Mouse (Mus musculus) kidney, postnatal 0 days (tissue): ENCODE results near the gene Mcpt4. TPM values are rescaled to one million over a fixed set of nuclear protein-coding genes. Genes with fewer than 3 reads are reported as not detected.
"Not testable (repeated sequence)": the region's sequence is repeated elsewhere in the genome, so short reads cannot be mapped to it uniquely, and the experiment has no call there.

Source experiments
- ATAC-seq: fragments of 200-750 bp; cut with Nextera tagmentation; replicated peaks from 2 replicates; pipeline ENCODE4 v1.8.0; 2017; ENCODE audit warnings: low read depth, moderate number of reproducible peaks, moderate TSS enrichment, moderate library complexity; ENCODE audit not compliant: low FRiP score
- DNase-seq: peaks from one replicate; pipeline ENCODE4 v3.0.0-alpha.2; 2016; ENCODE audit warnings: low spot score
- H3K27ac ChIP-seq: fragments of 300-500 bp; sonication (generic); 2 replicates; pipeline ENCODE4 v1.5.1; 2014; ENCODE audit warnings: mild to moderate bottlenecking
- H3K27me3 ChIP-seq: fragments of 300-500 bp; sonication (generic); 2 replicates; pipeline ENCODE4 v1.6.1; 2014; ENCODE audit warnings: low read length, mixed read lengths; ENCODE audit not compliant: insufficient read depth
- H3K36me3 ChIP-seq: fragments of 300-500 bp; sonication (generic); 2 replicates; pipeline ENCODE4 v1.6.1; 2014; ENCODE audit warnings: low read length, mixed read lengths; ENCODE audit not compliant: insufficient read depth
- H3K4me1 ChIP-seq: fragments of 300-500 bp; sonication (generic); replicated peaks from 2 replicates; pipeline ENCODE4 v1.6.1; 2014; ENCODE audit warnings: antibody characterized with exemption, low read length, mixed read lengths; ENCODE audit not compliant: insufficient read depth
- H3K4me2 ChIP-seq: fragments of 300-500 bp; sonication (generic); 2 replicates; pipeline ENCODE4 v1.6.1; 2014; ENCODE audit warnings: mild to moderate bottlenecking, low read length, moderate library complexity, mixed read lengths
- H3K4me3 ChIP-seq: fragments of 300-500 bp; sonication (generic); replicated peaks from 2 replicates; pipeline ENCODE4 v1.5.1; 2014; ENCODE audit warnings: low read depth, low read length
- H3K9ac ChIP-seq: fragments of 300-500 bp; sonication (generic); 2 replicates; pipeline ENCODE4 v1.6.1; 2014; ENCODE audit warnings: low read depth, low read length
- H3K9me3 ChIP-seq: fragments of 300-500 bp; sonication (generic); replicated peaks from 2 replicates; pipeline ENCODE4 v1.6.1; 2016; ENCODE audit warnings: low read length, inconsistent platforms, mixed read lengths
- CTCF ChIP-seq: IDR thresholded peaks from 2 replicates; pipeline ENCODE4 v1.5.1; 2016; ENCODE audit warnings: antibody characterized with exemption, low read depth, mild to moderate bottlenecking, moderate library complexity
- WGBS: fragments of 180-500 bp; shearing (Covaris S2); extraction: QIAGEN DNeasy Blood & Tissue Kit; methylation state at CpG from one replicate; pipeline ENCODE4 v1.1.7; 2014; 5-methylcytosine and 5-hydroxymethylcytosine counted together
- microRNA-seq: library from miRNA; unstranded; fragments of <30 nt; microRNA quantifications from one replicate; pipeline ENCODE4, GENCODE M21; 2016
- polyA plus RNA-seq: library from polyadenylated mRNA; unstranded; fragments of >200 nt; fragmentation: Nextera tagmentation; extraction: Ambion mirVana; gene quantifications from 2 replicates; pipeline ENCODE4 v1.2.1, GENCODE M21; 2015

Mcpt4 gene
- polyA plus RNA-seq, 1 experiment from 2014 or later, result 0.24 TPM

GRCm38 (mm10) chr14:56034433-56034832 is 27.7 kb downstream of the Mcpt4 start:
- Histone ChIP-seq H3K4me3 (no peak overlapping the region), H3K4me1 (no peaks in the 10 kb centered on the region), H3K27ac (no peak overlapping the region), H3K27me3 (no peaks in the 10 kb centered on the region), H3K4me2 (no peak overlapping the region), H3K36me3 (no peaks in the 10 kb centered on the region), H3K9ac (no peak overlapping the region), H3K9me3 (no peaks in the 10 kb centered on the region)
- WGBS, result 49% methylated on average over 2 of the region's 2 CpGs
- DNase-seq (no peak), ATAC-seq (no peak)
- TF ChIP-seq CTCF, result no peak

DNA sequence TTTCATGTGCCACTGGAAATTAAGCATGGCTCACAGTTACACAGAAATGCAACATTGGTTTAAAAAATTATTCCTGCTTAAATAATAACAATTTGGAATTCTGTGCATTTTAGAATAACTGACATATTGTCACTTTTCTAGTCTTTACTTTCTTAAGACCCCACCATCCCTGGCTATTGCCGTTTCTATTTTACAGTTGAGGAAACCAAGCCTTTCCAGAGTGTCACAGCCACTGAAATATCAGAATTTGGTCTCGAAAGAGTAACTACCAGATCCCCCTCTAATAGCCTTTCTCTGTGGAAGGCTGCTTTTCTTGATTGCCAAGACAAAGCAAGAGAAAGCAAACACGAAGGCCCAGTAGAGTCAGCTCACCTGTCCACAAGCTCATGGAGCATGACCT is 31.7 kb downstream of the Mcpt4 start, which contains the start of gene Mcpt9:
Gene Mcpt9 (minus strand): TSS at position 101 of the 400 bp plus-strand sequence.
- not testable (repeated sequence) for H3K36me3 ChIP-seq, H3K4me1 ChIP-seq, H3K9ac ChIP-seq, DNase-seq, H3K4me3 ChIP-seq, H3K27ac ChIP-seq, H3K9me3 ChIP-seq, H3K27me3 ChIP-seq, H3K4me2 ChIP-seq, ATAC-seq
- 72% methylated on average over 3 of the region's 3 CpGs for WGBS

- H3K36me3 ChIP-seq, H3K9me3 ChIP-seq, H3K4me3 ChIP-seq, H3K9ac ChIP-seq, DNase-seq, H3K27ac ChIP-seq, H3K27me3 ChIP-seq, ATAC-seq, H3K4me2 ChIP-seq, H3K4me1 ChIP-seq: not testable (repeated sequence)
- WGBS, result 78% methylated on average over 3 of the region's 4 CpGs
Observed at GRCm38 (mm10) chr14:56021305-56021704, 40.8 kb downstream of the Mcpt4 start.

DNA sequence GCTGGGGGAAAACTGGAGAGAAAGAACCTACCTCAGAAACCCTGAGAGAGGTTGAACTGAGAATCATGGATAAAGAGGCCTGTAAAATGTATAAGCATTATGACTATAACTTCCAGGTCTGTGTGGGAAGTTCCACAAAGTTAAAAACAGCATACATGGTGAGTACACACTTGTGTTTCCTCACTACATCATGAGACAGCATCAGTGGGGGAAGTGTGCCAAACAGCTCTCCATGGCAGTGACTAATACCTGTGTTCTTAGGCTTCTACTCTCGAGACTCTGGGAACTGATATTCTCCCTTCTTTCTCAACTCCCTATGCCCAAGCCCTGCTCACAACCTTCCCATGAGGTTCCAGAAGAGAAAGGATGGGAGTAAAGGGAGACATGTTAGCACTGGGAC is 42.7 kb downstream of the Mcpt4 start:
- H3K4me1 ChIP-seq, result no peaks in the 10 kb centered on the region
- no peak for DNase-seq
- no peaks in the 10 kb centered on the region for H3K36me3 ChIP-seq
- no peak overlapping the region for H3K4me3 ChIP-seq
- H3K9me3 ChIP-seq, result no peaks in the 10 kb centered on the region
- H3K9ac ChIP-seq, result no peak overlapping the region
- H3K27me3 ChIP-seq, result no peaks in the 10 kb centered on the region
- no peak for TF ChIP-seq CTCF
- H3K27ac ChIP-seq, result no peak overlapping the region
- H3K4me2 ChIP-seq, result no peak overlapping the region
- WGBS, result 48% methylated on average over 1 of the region's 1 CpGs
- ATAC-seq, result no peak

GRCm38 (mm10) chr14:56017671-56018070 is 44.4 kb downstream of the Mcpt4 start, which contains the start of gene Mcpt1:
Gene Mcpt1, plus strand, starts transcription at chr14:56017971.
- H3K4me1 ChIP-seq, H3K36me3 ChIP-seq, H3K9ac ChIP-seq, H3K27me3 ChIP-seq, H3K4me2 ChIP-seq, H3K4me3 ChIP-seq, ATAC-seq, DNase-seq, H3K9me3 ChIP-seq, H3K27ac ChIP-seq: not testable (repeated sequence)
- WGBS, result 70% methylated on average over 3 of the region's 3 CpGs

- H3K9ac ChIP-seq, result no peak overlapping the region
- H3K4me2 ChIP-seq, result no peak overlapping the region
- H3K36me3 ChIP-seq, result no peaks in the 10 kb centered on the region
- no peak overlapping the region for H3K4me3 ChIP-seq
- 94% methylated on average over 2 of the region's 2 CpGs for WGBS
- H3K27ac ChIP-seq, result no peak overlapping the region
- H3K4me1 ChIP-seq, result no peaks in the 10 kb centered on the region
- no peaks in the 10 kb centered on the region for H3K27me3 ChIP-seq
- no peaks in the 10 kb centered on the region for H3K9me3 ChIP-seq
- ATAC-seq, result no peak
- TF ChIP-seq CTCF, result no peak
- no peak for DNase-seq
Observed at GRCm38 (mm10) chr14:56013924-56014323, 48.2 kb downstream of the Mcpt4 start.

DNA sequence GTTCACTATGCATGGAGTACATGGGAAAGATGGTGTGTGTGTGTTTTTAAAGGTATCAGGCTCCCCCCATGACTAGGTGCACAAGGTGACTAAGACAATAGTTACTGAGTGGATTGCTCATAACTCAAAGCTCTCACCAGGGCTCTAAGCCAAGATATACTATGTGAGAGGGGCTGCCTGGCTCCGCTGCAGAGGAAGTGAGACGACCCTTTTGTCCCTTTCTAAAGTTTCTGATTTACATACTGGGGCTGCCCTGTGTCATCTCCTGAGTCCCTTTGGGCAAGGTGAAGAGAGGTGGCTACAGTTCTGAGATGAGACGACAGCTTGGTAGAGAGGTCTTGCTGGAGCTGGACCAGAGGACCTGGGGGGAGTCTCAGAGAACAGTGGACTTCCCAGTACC is 49.0 kb downstream of the Mcpt4 start:
- Histone ChIP-seq H3K4me2 (no peak overlapping the region), H3K9me3 (no peaks in the 10 kb centered on the region), H3K4me1 (no peaks in the 10 kb centered on the region), H3K36me3 (no peaks in the 10 kb centered on the region), H3K9ac (no peak overlapping the region), H3K27me3 (no peaks in the 10 kb centered on the region), H3K4me3 (no peak overlapping the region), H3K27ac (no peak overlapping the region)
- TF ChIP-seq CTCF, result no peak
- no peak for DNase-seq
- 35% methylated on average over 3 of the region's 3 CpGs for WGBS
- ATAC-seq, result no peak

Small RNAs within 50 kb of the gene (microRNA-seq; reads per million reads assigned to microRNA genes)
- gene Mir6949, result not detected

Other genes with a start within 250 kb of the Mcpt4 start
- gene Nfatc4, start 239.2 kb downstream of the Mcpt4 start, polyA plus RNA-seq, result 16.8 and 19.7 TPM in 2 replicates
- gene Nynrin, start 208.3 kb downstream of the Mcpt4 start, polyA plus RNA-seq, result 8.4 and 8.9 TPM in 2 replicates
- 0.20 and 0.28 TPM in 2 replicates for gene Cbln3, start 177.9 kb downstream of the Mcpt4 start, polyA plus RNA-seq
- gene Khnyn, start 177.4 kb downstream of the Mcpt4 start, polyA plus RNA-seq, result 8.1 and 9.8 TPM in 2 replicates
- 85.3 and 86.0 TPM in 2 replicates for gene Sdr39u1, start 162.0 kb downstream of the Mcpt4 start, polyA plus RNA-seq
- gene Cma1, start 117.6 kb downstream of the Mcpt4 start, polyA plus RNA-seq, result 1.8 and 5.8 TPM in 2 replicates
- gene Cma2, start 111.3 kb downstream of the Mcpt4 start, polyA plus RNA-seq, result not detected in 2 replicates
- gene Mcpt1, start 44.3 kb downstream of the Mcpt4 start, polyA plus RNA-seq, result not detected in 2 replicates
- not detected in 2 replicates for gene Mcpt9, start 31.8 kb downstream of the Mcpt4 start, polyA plus RNA-seq
- not detected in 2 replicates for gene Mcpt2, start 20.3 kb downstream of the Mcpt4 start, polyA plus RNA-seq
- 0.14 TPM in 1 of 2 replicates, not detected in the other for gene Mcpt8, start 23.0 kb upstream of the Mcpt4 start, polyA plus RNA-seq
- not detected in 2 replicates for gene Ctsg, start 40.3 kb upstream of the Mcpt4 start, polyA plus RNA-seq
- gene Gzme, start 58.3 kb upstream of the Mcpt4 start, polyA plus RNA-seq, result not detected in 2 replicates
- not detected in 2 replicates for gene Gzmd, start 70.3 kb upstream of the Mcpt4 start, polyA plus RNA-seq
- gene Gzmg, start 97.3 kb upstream of the Mcpt4 start, polyA plus RNA-seq, result not detected in 2 replicates
- gene Gzmn, start 112.3 kb upstream of the Mcpt4 start, polyA plus RNA-seq, result not detected in 2 replicates
- gene Gzmf, start 149.1 kb upstream of the Mcpt4 start, polyA plus RNA-seq, result not detected in 2 replicates
- not detected in 2 replicates for gene Gzmc, start 172.3 kb upstream of the Mcpt4 start, polyA plus RNA-seq
- gene Gzmb, start 199.9 kb upstream of the Mcpt4 start, polyA plus RNA-seq, result 0.09 TPM in 1 of 2 replicates, not detected in the other